Mouse (Mus musculus) lung, embryonic 16.5 days (tissue): ENCODE measurements around the gene Zfp65. TPM values are rescaled to one million over a fixed set of nuclear protein-coding genes. Genes with fewer than 3 reads are reported as not detected.
"Not testable (repeated sequence)": the region's sequence is repeated elsewhere in the genome, so short reads cannot be mapped to it uniquely, and the experiment has no call there.

Experiments used
- ATAC-seq: fragments of 200-750 bp; cut with Nextera tagmentation; 2 replicates; pipeline ENCODE4 v1.8.0; 2017; ENCODE audit warnings: low read depth, mild to moderate bottlenecking, moderate library complexity
- H3K27ac ChIP-seq: fragments of 300-500 bp; sonication (generic); 2 replicates; pipeline ENCODE4 v1.5.1; 2014; ENCODE audit warnings: mild to moderate bottlenecking, control low read depth, low read length
- H3K27me3 ChIP-seq: fragments of 300-500 bp; sonication (generic); 2 replicates; pipeline ENCODE4 v1.6.1; 2014; ENCODE audit warnings: low read depth, low read length, mixed read lengths; ENCODE audit not compliant: control insufficient read depth, insufficient read depth
- H3K36me3 ChIP-seq: fragments of 300-500 bp; sonication (generic); 2 replicates; pipeline ENCODE4 v1.6.1; 2014; ENCODE audit warnings: low read length; ENCODE audit not compliant: control insufficient read depth, insufficient read depth
- H3K4me1 ChIP-seq: fragments of 300-500 bp; sonication (generic); replicated peaks from 2 replicates; pipeline ENCODE4 v1.6.1; 2014; ENCODE audit warnings: low read length, mixed read lengths; ENCODE audit not compliant: control insufficient read depth, insufficient read depth
- H3K4me2 ChIP-seq: fragments of 300-500 bp; sonication (generic); 2 replicates; pipeline ENCODE4 v1.6.1; 2014; ENCODE audit warnings: low read depth, low read length, control low read depth
- H3K4me3 ChIP-seq: fragments of 300-500 bp; sonication (generic); 2 replicates; pipeline ENCODE4 v1.5.1; 2014; ENCODE audit warnings: mild to moderate bottlenecking, low read length, control low read depth
- H3K9ac ChIP-seq: fragments of 300-500 bp; sonication (generic); 2 replicates; pipeline ENCODE4 v1.6.1; 2014; ENCODE audit warnings: low read length, control low read depth
- H3K9me3 ChIP-seq: fragments of 300-500 bp; sonication (generic); 2 replicates; pipeline ENCODE4 v1.6.1; 2016; ENCODE audit warnings: low read length; ENCODE audit not compliant: control insufficient read depth
- WGBS: fragments of 180-500 bp; shearing (Covaris S2); extraction: QIAGEN DNeasy Blood & Tissue Kit; methylation state at CpG from one replicate; pipeline ENCODE4 v1.1.7; 2014; 5-methylcytosine and 5-hydroxymethylcytosine counted together
- polyA plus RNA-seq: library from polyadenylated mRNA; unstranded; fragments of >200 nt; fragmentation: Nextera tagmentation; extraction: Ambion mirVana; gene quantifications from 2 replicates; pipeline ENCODE4 v1.2.1, GENCODE M21; 2015

The Zfp65 gene
- polyA plus RNA-seq = 5.6 and 6.8 TPM in 2 replicates

- ATAC-seq = peak; percentile 91
- H3K27ac ChIP-seq = no peak within 1 kb of the TSS
Observed at GRCm38 (mm10) chr13:67728641-67729318, at the start of gene Zfp65. Gene Zfp65, minus strand, starts transcription at chr13:67729173.

GRCm38 (mm10) chr13:67763031-67763768 lies 34.2 kb upstream of the Zfp65 start:
- H3K9me3 ChIP-seq = no peaks in the 10 kb centered on the region
- H3K4me3 ChIP-seq = no peak overlapping the region
- WGBS = 46% methylated on average over 2 of the region's 2 CpGs
- no peaks in the 10 kb centered on the region for H3K27me3 ChIP-seq
- no peaks in the 10 kb centered on the region for H3K36me3 ChIP-seq
- peak overlapping the region; percentile 73 for H3K27ac ChIP-seq
- peaks cover 3% of the 10 kb centered on the region; the same call in 1 of the 2 replicates for H3K4me1 ChIP-seq
- ATAC-seq = peak; percentile 92
- H3K9ac ChIP-seq = no peak overlapping the region
- no peak overlapping the region for H3K4me2 ChIP-seq

More at GRCm38 (mm10) chr13:67728641-67729318, at the start of gene Zfp65:
- Histone ChIP-seq H3K36me3 (no peaks in the 10 kb centered on the region), H3K27me3 (no peaks in the 10 kb centered on the region), H3K4me3 (peak within 1 kb of the TSS; percentile 69), H3K9ac (peak within 1 kb of the TSS; percentile 74), H3K4me2 (peak within 1 kb of the TSS; percentile 67), H3K9me3 (no peaks in the 10 kb centered on the region), H3K4me1 (no peaks in the 10 kb centered on the region)
- 6% methylated on average over 16 of the region's 21 CpGs for WGBS

GRCm38 (mm10) chr13:67759966-67760365 lies 31.0 kb upstream of the Zfp65 start:
- H3K4me3 ChIP-seq = no peak overlapping the region
- H3K36me3 ChIP-seq = no peaks in the 10 kb centered on the region
- no peaks in the 10 kb centered on the region for H3K9me3 ChIP-seq
- H3K9ac ChIP-seq = no peak overlapping the region
- H3K27me3 ChIP-seq = no peaks in the 10 kb centered on the region
- no peak overlapping the region for H3K4me2 ChIP-seq
- ATAC-seq = no peak
- WGBS = 47% methylated on average over 1 of the region's 1 CpGs
- H3K4me1 ChIP-seq = peaks cover 4% of the 10 kb centered on the region; the same call in 1 of the 2 replicates
- H3K27ac ChIP-seq = no peak overlapping the region

GRCm38 (mm10) chr13:67755761-67756160 lies 26.8 kb upstream of the Zfp65 start:
- Histone ChIP-seq H3K4me1 (peaks cover 7% of the 10 kb centered on the region; the same call in 1 of the 2 replicates), H3K9me3 (no peaks in the 10 kb centered on the region), H3K36me3 (0 out of 2 replicates have a peak, but pooled peaks cover 2% of the 10 kb centered on the region), H3K27me3 (no peaks in the 10 kb centered on the region), H3K4me3 (no peak overlapping the region), H3K9ac (no peak overlapping the region), H3K4me2 (no peak overlapping the region; the same call in 1 of the 2 replicates), H3K27ac (no peak overlapping the region)
- ATAC-seq = no peak
- WGBS = 75% methylated on average over 6 of the region's 6 CpGs

GRCm38 (mm10) chr13:67754333-67755306 lies 25.6 kb upstream of the Zfp65 start, which contains the start of gene Zfp85:
Gene Zfp85, minus strand, starts transcription at chr13:67755228.
- H3K27me3 ChIP-seq = no peaks in the 10 kb centered on the region
- peak within 1 kb of the TSS; percentile 76 for H3K4me3 ChIP-seq
- H3K4me1 ChIP-seq = peaks cover 7% of the 10 kb centered on the region; the same call in 1 of the 2 replicates
- 5% methylated on average over 24 of the region's 24 CpGs for WGBS
- H3K9me3 ChIP-seq = no peaks in the 10 kb centered on the region
- peak within 1 kb of the TSS; percentile 94 for H3K27ac ChIP-seq
- H3K36me3 ChIP-seq = peaks cover 5% of the 10 kb centered on the region; the same call in 1 of the 2 replicates
- peak; percentile 95 for ATAC-seq
- peak within 1 kb of the TSS; percentile 75 for H3K9ac ChIP-seq
- peak within 1 kb of the TSS; percentile 64 for H3K4me2 ChIP-seq

- Histone ChIP-seq H3K9ac (no peak overlapping the region), H3K27me3 (no peaks in the 10 kb centered on the region), H3K4me3 (no peak overlapping the region), H3K4me1 (no peaks in the 10 kb centered on the region), H3K27ac (no peak overlapping the region), H3K4me2 (no peak overlapping the region), H3K9me3 (peaks cover under 1% of the 10 kb centered on the region; the same call in 1 of the 2 replicates), H3K36me3 (peaks cover 9% of the 10 kb centered on the region)
- ATAC-seq = no peak
- WGBS = 83% methylated on average over 9 of the region's 9 CpGs
Observed at GRCm38 (mm10) chr13:67743896-67744295, 14.9 kb upstream of the Zfp65 start.

GRCm38 (mm10) chr13:67742941-67743340 lies 14.0 kb upstream of the Zfp65 start:
- Histone ChIP-seq H3K27me3 (no peaks in the 10 kb centered on the region), H3K4me1 (no peaks in the 10 kb centered on the region), H3K9me3 (no peaks in the 10 kb centered on the region; the same call in 1 of the 2 replicates), H3K4me2 (no peak overlapping the region), H3K36me3 (peaks cover 2% of the 10 kb centered on the region), H3K9ac (no peak overlapping the region), H3K4me3 (no peak overlapping the region), H3K27ac (no peak overlapping the region)
- ATAC-seq = no peak
- 89% methylated on average over 3 of the region's 3 CpGs for WGBS

- H3K27ac ChIP-seq, H3K9me3 ChIP-seq, H3K4me2 ChIP-seq, H3K9ac ChIP-seq, ATAC-seq, H3K27me3 ChIP-seq, H3K4me1 ChIP-seq, H3K36me3 ChIP-seq, H3K4me3 ChIP-seq: not testable (repeated sequence)
- 88% methylated on average over 9 of the region's 9 CpGs for WGBS
Observed at GRCm38 (mm10) chr13:67734391-67734790, 5.4 kb upstream of the Zfp65 start.
